In the genomic region with DNA sequence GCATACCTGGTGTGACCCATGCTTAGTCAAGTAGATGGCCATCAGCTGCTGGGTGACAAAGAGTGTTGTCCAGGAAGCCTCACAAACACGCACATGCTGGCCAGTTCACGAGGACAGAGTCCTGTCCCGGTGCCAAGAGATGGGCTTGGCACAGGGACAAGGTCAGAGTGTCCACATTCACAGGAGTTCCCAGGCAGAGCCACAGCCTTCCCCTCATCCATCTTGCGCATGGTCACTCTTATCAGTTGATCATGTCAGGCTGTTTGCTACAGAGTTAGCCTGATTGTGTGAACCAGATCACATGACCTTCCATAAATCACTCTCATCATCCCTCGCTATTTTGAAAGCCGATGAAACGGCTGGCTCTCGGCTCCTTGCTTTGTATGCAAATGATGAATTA, we compare ENCODE assay signal across 13 mouse cellular contexts.
DNase-seq lines count a peak whose midpoint lies in the region; ATAC-seq lines count a peak whose summit lies in the region.
"Had no signal": no experiment of that assay in that cellular context is flagged by ENCODE, and none has a peak within 500 bp of the region (broad histone marks: within the 10 kb centered on the region; RNA-seq: fewer than 3 reads in every experiment).

No protein-coding gene starts in this region.

- H3K9ac ChIP-seq in hindbrain, embryonic 13.5 days, result no peak overlapping the region
- no peak overlapping the region for H3K9ac ChIP-seq in hindbrain, embryonic 11.5 days (ENCODE audit: low read depth, low read length)
- H3K9ac ChIP-seq in kidney, embryonic 16.5 days (replicated peaks; ENCODE audit: low read length), result no peak overlapping the region

- peak overlapping the region; percentile 62; the same call in 1 of the 2 replicates for H3K27ac ChIP-seq in hindbrain, embryonic 13.5 days
- H3K27ac ChIP-seq in hindbrain, embryonic 11.5 days (ENCODE audit: low read depth, low read length), result no peak overlapping the region
- H3K27ac ChIP-seq in kidney, embryonic 16.5 days (ENCODE audit: low read length), result no peak overlapping the region; the same call in 1 of the 2 replicates
- H3K27ac ChIP-seq in midbrain, embryonic 10.5 days (replicated peaks), result no peak overlapping the region
- H3K27ac ChIP-seq: macrophage; stomach, postnatal 0 days had no signal

- no peaks in the 10 kb centered on the region for H3K27me3 ChIP-seq in hindbrain, embryonic 13.5 days
- H3K27me3 ChIP-seq in hindbrain, embryonic 11.5 days (ENCODE audit: control insufficient read depth, insufficient read depth, low read length), result no peaks in the 10 kb centered on the region
- H3K27me3 ChIP-seq in kidney, embryonic 16.5 days (ENCODE audit: insufficient read depth, low read length), result no peaks in the 10 kb centered on the region
- no peaks in the 10 kb centered on the region for H3K27me3 ChIP-seq in midbrain, embryonic 10.5 days (ENCODE audit: low read depth, poor library complexity, severe bottlenecking)

- H3K9me3 ChIP-seq in hindbrain, embryonic 13.5 days, result no peaks in the 10 kb centered on the region
- no peaks in the 10 kb centered on the region for H3K9me3 ChIP-seq in hindbrain, embryonic 11.5 days (ENCODE audit: control insufficient read depth, low read length)
- H3K9me3 ChIP-seq in kidney, embryonic 16.5 days (ENCODE audit: low read length), result no peaks in the 10 kb centered on the region
- H3K9me3 ChIP-seq in midbrain, embryonic 10.5 days (replicated peaks), result no peaks in the 10 kb centered on the region

- peaks cover 14% of the 10 kb centered on the region for H3K4me1 ChIP-seq in hindbrain, embryonic 13.5 days (replicated peaks)
- no peaks in the 10 kb centered on the region for H3K4me1 ChIP-seq in hindbrain, embryonic 11.5 days (replicated peaks; ENCODE audit: control insufficient read depth, insufficient read depth, low read length)
- H3K4me1 ChIP-seq in kidney, embryonic 16.5 days (ENCODE audit: insufficient read depth, low read length), result 0 out of 2 replicates have a peak, but pooled peaks cover 3% of the 10 kb centered on the region
- peaks cover 3% of the 10 kb centered on the region; the same call in 1 of the 2 replicates for H3K4me1 ChIP-seq in midbrain, embryonic 10.5 days

- no peak overlapping the region for H3K4me2 ChIP-seq in hindbrain, embryonic 13.5 days
- H3K4me2 ChIP-seq in hindbrain, embryonic 11.5 days (replicated peaks; ENCODE audit: low read depth, low read length), result no peak overlapping the region
- no peak overlapping the region for H3K4me2 ChIP-seq in kidney, embryonic 16.5 days (replicated peaks; ENCODE audit: low read depth, low read length)
- H3K4me2 ChIP-seq: heart, embryonic 11.5 days had no signal

- H3K36me3 ChIP-seq in hindbrain, embryonic 13.5 days, result no peaks in the 10 kb centered on the region
- no peaks in the 10 kb centered on the region for H3K36me3 ChIP-seq in hindbrain, embryonic 11.5 days (ENCODE audit: control insufficient read depth, insufficient read depth, low read length)
- H3K36me3 ChIP-seq in kidney, embryonic 16.5 days (ENCODE audit: insufficient read depth, low read length), result no peaks in the 10 kb centered on the region
- H3K36me3 ChIP-seq in midbrain, embryonic 10.5 days, result no peaks in the 10 kb centered on the region

- 63% methylated on average over 8 of the region's 8 CpGs for WGBS in hindbrain, embryonic 13.5 days
- 76% methylated on average over 8 of the region's 8 CpGs for WGBS in hindbrain, embryonic 11.5 days
- 32% methylated on average over 8 of the region's 8 CpGs for WGBS in kidney, embryonic 16.5 days
- WGBS in midbrain, embryonic 10.5 days, result 90% methylated on average over 8 of the region's 8 CpGs

- no peak for DNase-seq in hindbrain, embryonic 11.5 days (ENCODE audit: low spot score)
- DNase-seq in ovary, adult 18-20 months (ENCODE audit: low spot score), result peak; percentile 75
- DNase-seq in ovary, postnatal 10 days (ENCODE audit: low spot score), result no peak
- no peak for DNase-seq in layer of hippocampus, postnatal 14 days (ENCODE audit: low spot score in 2 of 2)
- no peak for DNase-seq in midbrain, embryonic 10.5 days (ENCODE audit: low spot score)
- no peak for DNase-seq in cerebellum, adult 9-11 months
- DNase-seq: B cell, adult 2 months; right cerebral cortex, postnatal 25 days had no signal

- ATAC-seq in hindbrain, embryonic 13.5 days (ENCODE audit: low FRiP score), result no peak
- ATAC-seq in hindbrain, embryonic 11.5 days (ENCODE audit: low FRiP score), result no peak
- ATAC-seq in kidney, embryonic 16.5 days (ENCODE audit: low FRiP score, low TSS enrichment), result peak; percentile 77

- no peak overlapping the region for H3K4me3 ChIP-seq in hindbrain, embryonic 13.5 days
- H3K4me3 ChIP-seq in hindbrain, embryonic 11.5 days (ENCODE audit: low read depth, low read length), result no peak overlapping the region
- no peak overlapping the region for H3K4me3 ChIP-seq in kidney, embryonic 16.5 days (ENCODE audit: low read length)
- H3K4me3 ChIP-seq in midbrain, embryonic 10.5 days, result no peak overlapping the region
